Mouse (Mus musculus) megakaryocyte-erythroid progenitor cell, adult 5-6 weeks (primary cell): Measurements from ENCODE around the gene Olfr801. TPM values are rescaled to one million over a fixed set of nuclear protein-coding genes. Genes with fewer than 3 reads are reported as not detected.

Experiments
- ATAC-seq: replicated peaks from 2 replicates; pipeline ENCODE4 v1.8.0; 2016; ENCODE audit warnings: mild to moderate bottlenecking, inconsistent platforms; ENCODE audit not compliant: severe bottlenecking, poor library complexity, low FRiP score, low TSS enrichment
- total RNA-seq, 2 experiments: library from RNA; stranded (forward) in 1 of 2; stranded (reverse) in 1 of 2; fragments of 200-1000, 215-1000 nt in 1 of 2; fragments of >200 nt in 1 of 2; fragmentation: Nextera tagmentation in 1 of 2; gene quantifications; 2 replicates each; pipeline ENCODE4 v1.2.3; 2014 to 2017

The Olfr801 gene
- not detected in 2 replicates for total RNA-seq (2014; fragmentation: Nextera tagmentation)
- total RNA-seq (2017) = not detected in 2 replicates

- ATAC-seq = no peak
Measured at GRCm38 (mm10) chr10:129673765-129674164, at the start of gene Olfr801. Gene Olfr801 (minus strand): TSS chr10:129673865.

GRCm38 (mm10) chr10:129702910-129703309 lies 29.2 kb upstream of the Olfr801 start, which contains the start of gene Olfr804:
Gene Olfr804 (plus strand): TSS chr10:129703210.
- ATAC-seq = no peak

GRCm38 (mm10) chr10:129694186-129694585 lies 20.5 kb upstream of the Olfr801 start, which contains the start of gene Olfr803:
Gene Olfr803 (minus strand): TSS chr10:129694286.
- ATAC-seq = no peak

GRCm38 (mm10) chr10:129688069-129688468 lies 14.4 kb upstream of the Olfr801 start, which contains the start of gene Olfr802:
Gene Olfr802 (minus strand): TSS chr10:129688169.
- ATAC-seq = no peak

DNA sequence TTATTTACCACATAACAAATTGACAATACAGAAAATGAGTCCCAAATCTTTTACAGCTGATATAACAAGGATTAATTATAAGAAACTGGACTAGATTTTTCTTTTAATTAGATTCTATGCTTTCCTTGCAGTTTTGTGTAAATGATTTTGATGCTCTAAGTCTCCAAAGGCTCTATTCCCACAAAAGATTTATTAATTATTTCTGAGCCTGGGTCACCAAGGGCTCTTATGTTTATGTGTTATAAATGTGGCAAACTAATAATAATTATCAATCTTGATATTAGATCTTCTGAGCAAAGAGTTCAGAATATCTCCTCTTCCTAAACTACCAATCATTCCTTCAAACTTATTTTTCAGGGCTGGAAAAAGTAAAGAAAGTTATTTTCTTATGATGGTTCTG lies 16.3 kb downstream of the Olfr801 start, which contains the start of gene Olfr800:
TSS of gene Olfr800 (plus strand) at position 301 of the 400 bp plus-strand sequence.
- ATAC-seq = no peak

- ATAC-seq = no peak
Measured at GRCm38 (mm10) chr10:129651763-129652162, 21.9 kb downstream of the Olfr801 start.

DNA sequence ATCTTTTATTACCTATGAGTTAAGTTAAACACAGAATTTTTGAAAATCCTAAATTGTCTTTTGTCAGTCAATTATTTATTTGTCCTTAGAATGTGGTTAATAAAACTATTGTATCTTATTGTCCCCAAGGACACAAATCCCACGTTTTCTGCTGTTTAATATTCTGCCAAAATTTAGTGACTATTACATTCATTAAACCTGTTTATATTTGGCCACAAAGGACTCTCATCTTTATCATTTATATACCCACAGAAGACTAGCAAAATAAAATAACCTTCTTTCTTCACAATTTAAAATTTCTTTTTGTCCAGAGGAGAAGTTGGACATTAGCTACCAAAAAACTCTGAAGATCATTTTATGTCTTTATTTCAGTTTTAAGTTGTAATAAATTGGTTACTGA lies 36.5 kb downstream of the Olfr801 start, which contains the start of gene Olfr799:
TSS of gene Olfr799 (plus strand) at position 301 of the 400 bp plus-strand sequence.
- no peak for ATAC-seq

DNA sequence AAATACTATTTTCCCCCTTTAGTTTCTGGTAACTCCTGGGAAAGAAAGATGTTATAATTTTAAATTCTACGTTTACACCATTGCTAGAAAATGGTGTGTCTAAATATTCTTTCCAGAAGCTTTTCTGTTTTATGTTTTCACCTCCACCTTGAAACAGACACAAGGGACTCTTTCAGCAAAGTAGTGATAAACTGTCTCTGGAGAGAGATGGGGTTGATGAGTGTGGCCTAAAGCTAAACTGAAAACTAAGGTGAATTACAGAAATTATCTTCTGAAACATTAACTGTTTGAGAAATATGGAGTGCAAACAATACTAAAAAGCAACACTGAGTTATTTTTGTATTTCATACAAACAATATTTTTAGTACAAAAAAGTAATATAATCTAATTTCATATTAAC lies 45.8 kb downstream of the Olfr801 start, which contains the start of gene Olfr798:
TSS of gene Olfr798 (minus strand) at position 101 of the 400 bp plus-strand sequence.
- ATAC-seq = no peak

DNA sequence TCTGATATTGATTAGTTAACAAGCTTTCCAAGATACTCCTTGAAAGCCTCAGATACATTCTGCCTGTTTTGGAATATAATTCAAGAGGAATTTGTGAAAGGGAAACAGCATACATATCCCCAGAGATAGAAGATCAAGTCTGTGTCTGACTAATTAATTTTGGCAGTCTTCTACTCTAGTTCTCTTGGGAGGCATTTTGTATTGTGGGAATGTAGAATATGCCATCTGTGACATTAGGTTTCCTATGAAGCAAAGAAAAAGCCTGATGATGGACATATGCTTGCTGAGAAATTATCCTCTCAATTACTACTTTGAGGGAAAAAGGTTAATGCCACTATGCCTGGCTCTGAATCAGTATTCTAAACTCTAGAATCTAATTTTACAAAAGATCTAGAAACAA lies 50.4 kb downstream of the Olfr801 start:
- no peak for ATAC-seq

GRCm38 (mm10) chr10:129621724-129622123 lies 51.9 kb downstream of the Olfr801 start:
- no peak for ATAC-seq

Other genes with a start within 250 kb of the Olfr801 start
- not detected in 2 replicates for gene Olfr786, start 246.6 kb downstream of the Olfr801 start, total RNA-seq (2014; fragmentation: Nextera tagmentation)
- gene Olfr786, start 246.6 kb downstream of the Olfr801 start, total RNA-seq (2017) = not detected in 2 replicates
- not detected in 2 replicates for gene Olfr787, start 212.0 kb downstream of the Olfr801 start, total RNA-seq (2014; fragmentation: Nextera tagmentation)
- gene Olfr787, start 212.0 kb downstream of the Olfr801 start, total RNA-seq (2017) = not detected in 2 replicates
- not detected in 2 replicates for gene Olfr788, start 202.9 kb downstream of the Olfr801 start, total RNA-seq (2014; fragmentation: Nextera tagmentation)
- not detected in 2 replicates for gene Olfr788, start 202.9 kb downstream of the Olfr801 start, total RNA-seq (2017)
- gene Olfr789, start 189.1 kb downstream of the Olfr801 start, total RNA-seq (2014; fragmentation: Nextera tagmentation) = not detected in 2 replicates
- gene Olfr789, start 189.1 kb downstream of the Olfr801 start, total RNA-seq (2017) = not detected in 2 replicates
- gene Olfr790, start 175.4 kb downstream of the Olfr801 start, total RNA-seq (2014; fragmentation: Nextera tagmentation) = not detected in 2 replicates
- not detected in 2 replicates for gene Olfr790, start 175.4 kb downstream of the Olfr801 start, total RNA-seq (2017)
- not detected in 2 replicates for gene Olfr791, start 152.1 kb downstream of the Olfr801 start, total RNA-seq (2014; fragmentation: Nextera tagmentation)
- gene Olfr791, start 152.1 kb downstream of the Olfr801 start, total RNA-seq (2017) = not detected in 2 replicates
- gene Olfr792, start 134.7 kb downstream of the Olfr801 start, total RNA-seq (2014; fragmentation: Nextera tagmentation) = not detected in 2 replicates
- gene Olfr792, start 134.7 kb downstream of the Olfr801 start, total RNA-seq (2017) = not detected in 2 replicates
- not detected in 2 replicates for gene Olfr794, start 106.2 kb downstream of the Olfr801 start, total RNA-seq (2014; fragmentation: Nextera tagmentation)
- gene Olfr794, start 106.2 kb downstream of the Olfr801 start, total RNA-seq (2017) = not detected in 2 replicates
- not detected in 2 replicates for gene Olfr796, start 61.3 kb downstream of the Olfr801 start, total RNA-seq (2014; fragmentation: Nextera tagmentation)
- not detected in 2 replicates for gene Olfr796, start 61.3 kb downstream of the Olfr801 start, total RNA-seq (2017)
- gene Olfr798, start 45.9 kb downstream of the Olfr801 start, total RNA-seq (2014; fragmentation: Nextera tagmentation) = not detected in 2 replicates
- gene Olfr798, start 45.9 kb downstream of the Olfr801 start, total RNA-seq (2017) = not detected in 2 replicates
- not detected in 2 replicates for gene Olfr799, start 36.4 kb downstream of the Olfr801 start, total RNA-seq (2014; fragmentation: Nextera tagmentation)
- gene Olfr799, start 36.4 kb downstream of the Olfr801 start, total RNA-seq (2017) = not detected in 2 replicates
- not detected in 2 replicates for gene Olfr800, start 16.2 kb downstream of the Olfr801 start, total RNA-seq (2014; fragmentation: Nextera tagmentation)
- not detected in 2 replicates for gene Olfr800, start 16.2 kb downstream of the Olfr801 start, total RNA-seq (2017)
- not detected in 2 replicates for gene Olfr802, start 14.3 kb upstream of the Olfr801 start, total RNA-seq (2014; fragmentation: Nextera tagmentation)
- not detected in 2 replicates for gene Olfr802, start 14.3 kb upstream of the Olfr801 start, total RNA-seq (2017)
- gene Olfr803, start 20.4 kb upstream of the Olfr801 start, total RNA-seq (2014; fragmentation: Nextera tagmentation) = not detected in 2 replicates
- not detected in 2 replicates for gene Olfr803, start 20.4 kb upstream of the Olfr801 start, total RNA-seq (2017)
- gene Olfr804, start 29.3 kb upstream of the Olfr801 start, total RNA-seq (2014; fragmentation: Nextera tagmentation) = not detected in 2 replicates
- gene Olfr804, start 29.3 kb upstream of the Olfr801 start, total RNA-seq (2017) = not detected in 2 replicates
- gene Olfr805, start 55.5 kb upstream of the Olfr801 start, total RNA-seq (2014; fragmentation: Nextera tagmentation) = not detected in 2 replicates
- not detected in 2 replicates for gene Olfr805, start 55.5 kb upstream of the Olfr801 start, total RNA-seq (2017)
- not detected in 2 replicates for gene Olfr806, start 68.1 kb upstream of the Olfr801 start, total RNA-seq (2014; fragmentation: Nextera tagmentation)
- gene Olfr806, start 68.1 kb upstream of the Olfr801 start, total RNA-seq (2017) = not detected in 2 replicates
- gene Olfr807, start 83.9 kb upstream of the Olfr801 start, total RNA-seq (2014; fragmentation: Nextera tagmentation) = not detected in 2 replicates
- gene Olfr807, start 83.9 kb upstream of the Olfr801 start, total RNA-seq (2017) = not detected in 2 replicates
- 0.12 TPM in 1 of 2 replicates, not detected in the other for gene Olfr808, start 91.6 kb upstream of the Olfr801 start, total RNA-seq (2014; fragmentation: Nextera tagmentation)
- gene Olfr808, start 91.6 kb upstream of the Olfr801 start, total RNA-seq (2017) = not detected in 2 replicates
- not detected in 2 replicates for gene Olfr809, start 100.8 kb upstream of the Olfr801 start, total RNA-seq (2014; fragmentation: Nextera tagmentation)
- gene Olfr809, start 100.8 kb upstream of the Olfr801 start, total RNA-seq (2017) = not detected in 2 replicates
- not detected in 2 replicates for gene Olfr810, start 121.1 kb upstream of the Olfr801 start, total RNA-seq (2014; fragmentation: Nextera tagmentation)
- not detected in 2 replicates for gene Olfr810, start 121.1 kb upstream of the Olfr801 start, total RNA-seq (2017)
- not detected in 2 replicates for gene Olfr811, start 130.5 kb upstream of the Olfr801 start, total RNA-seq (2014; fragmentation: Nextera tagmentation)
- not detected in 2 replicates for gene Olfr811, start 130.5 kb upstream of the Olfr801 start, total RNA-seq (2017)
- gene Olfr812, start 172.2 kb upstream of the Olfr801 start, total RNA-seq (2014; fragmentation: Nextera tagmentation) = not detected in 2 replicates
- gene Olfr812, start 172.2 kb upstream of the Olfr801 start, total RNA-seq (2017) = not detected in 2 replicates
- gene Olfr813, start 181.5 kb upstream of the Olfr801 start, total RNA-seq (2014; fragmentation: Nextera tagmentation) = not detected in 2 replicates
- gene Olfr813, start 181.5 kb upstream of the Olfr801 start, total RNA-seq (2017) = not detected in 2 replicates
- not detected in 2 replicates for gene Olfr814, start 206.0 kb upstream of the Olfr801 start, total RNA-seq (2014; fragmentation: Nextera tagmentation)
- gene Olfr814, start 206.0 kb upstream of the Olfr801 start, total RNA-seq (2017) = not detected in 2 replicates
- not detected in 2 replicates for gene Olfr815, start 232.0 kb upstream of the Olfr801 start, total RNA-seq (2014; fragmentation: Nextera tagmentation)
- not detected in 2 replicates for gene Olfr815, start 232.0 kb upstream of the Olfr801 start, total RNA-seq (2017)
- gene Olfr816, start 241.7 kb upstream of the Olfr801 start, total RNA-seq (2014; fragmentation: Nextera tagmentation) = not detected in 2 replicates
- gene Olfr816, start 241.7 kb upstream of the Olfr801 start, total RNA-seq (2017) = not detected in 2 replicates